Mouse (Mus musculus): ENCODE measurements around the gene Pepd.

GRCm38 (mm10) chr7:34888441-34888840, 23.7 kb upstream of the Pepd start:
- TF ChIP-seq POLR2AphosphoS5 (IDR thresholded peaks at IDR 0.05; ENCODE audit: borderline replicate concordance, low read depth, low read length) (no peak), SMC3 (IDR thresholded peaks at IDR 0.05; ENCODE audit: low read depth, low read length) (no peak), MAZ (IDR thresholded peaks at IDR 0.05; ENCODE audit: low read depth, low read length) (no peak), USF1 (IDR thresholded peaks at IDR 0.05; ENCODE audit: low read depth, low read length) (no peak), CTCF (IDR thresholded peaks at IDR 0.05 in 2 of 3, conservative IDR thresholded peaks at IDR 0.05 in 1 of 3; ENCODE audit: control insufficient read depth in 1 of 3, insufficient read depth in 1 of 3, low read depth in 2 of 3, low read length in 3 of 3, poor library complexity in 1 of 3, severe bottlenecking in 1 of 3) (no peak), MXI1 (IDR thresholded peaks at IDR 0.05; ENCODE audit: low read depth, low read length) (no peak), TAL1 (IDR thresholded peaks at IDR 0.05; ENCODE audit: low read length) (no peak), EP300 (IDR thresholded peaks at IDR 0.05; ENCODE audit: low read depth in 1 of 2, low read length in 2 of 2) (no peak), POLR2A (IDR thresholded peaks at IDR 0.05; ENCODE audit: control insufficient read depth in 1 of 2, insufficient read depth in 1 of 2, low read depth in 1 of 2, low read length in 2 of 2, poor library complexity in 1 of 2) (no peak), ZC3H11A (IDR thresholded peaks at IDR 0.05; ENCODE audit: low read depth, low read length) (no peak), BHLHE40 (IDR thresholded peaks at IDR 0.05; ENCODE audit: borderline replicate concordance, low read depth, low read length) (no peak), GATA1 (IDR thresholded peaks at IDR 0.05; ENCODE audit: low read depth, low read length) (no peak), TCF12 (IDR thresholded peaks at IDR 0.05; ENCODE audit: low read depth, low read length) (no peak)

Data from MEL (cell line).